Mouse (Mus musculus) heart, adult 18-20 months (tissue): ENCODE data around the gene Pnrc2. TPM values are rescaled to one million over a fixed set of nuclear protein-coding genes. Genes with fewer than 3 reads are reported as not detected.
A peak's percentile ranks its signal among the peaks of the same experiment; 100 is the strongest.

ENCODE experiments used
- DNase-seq, 2 experiments: peaks; one replicate each; pipeline ENCODE4 v3.0.0; 2021 to 2022; ENCODE audit warnings: mixed read lengths in 1 of 2
- total RNA-seq, 2 experiments: library from RNA; stranded (reverse); gene quantifications; 2 replicates each; pipeline ENCODE4 v1.2.3; 2021

The Pnrc2 gene
- total RNA-seq, 2 experiments from 2014 or later = 62.7 to 68.0 TPM

DNA sequence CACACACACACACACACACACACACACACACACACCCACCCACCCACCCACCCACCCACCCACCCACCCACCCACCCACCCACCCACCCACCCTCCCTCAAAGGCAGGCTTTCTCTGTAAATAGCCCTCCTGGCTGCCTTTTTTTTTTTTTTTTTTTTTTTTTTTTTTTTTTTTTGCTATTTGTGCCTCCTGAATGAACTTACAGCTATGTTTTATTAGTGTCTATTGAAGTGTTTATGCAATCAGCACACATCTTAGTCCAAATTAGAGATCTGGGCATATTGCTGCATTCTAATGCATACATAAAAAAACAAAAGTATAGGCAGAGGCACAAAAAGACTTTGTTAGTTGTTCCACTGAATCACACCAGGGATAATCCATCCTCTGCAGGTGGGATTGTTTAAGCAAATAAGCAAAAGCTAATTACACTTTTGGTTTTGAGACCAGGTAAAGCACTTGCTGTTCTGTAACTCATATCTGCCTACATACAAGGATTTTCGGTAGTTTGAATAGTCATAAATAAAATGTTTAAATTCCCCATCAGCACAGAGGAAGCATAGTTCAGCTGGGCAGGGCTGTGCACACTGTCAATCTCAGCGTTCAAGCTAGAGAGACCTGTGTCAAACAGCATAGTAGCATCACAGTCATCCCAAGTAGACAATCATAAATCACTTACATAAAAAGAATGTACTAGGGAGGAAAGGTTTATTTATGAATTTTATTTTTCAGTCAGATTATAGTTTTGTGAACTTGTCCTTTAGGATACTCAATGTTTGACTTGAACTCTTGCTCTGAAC, 3.2 kb downstream of the Pnrc2 start:
- DNase-seq = no peak

DNA sequence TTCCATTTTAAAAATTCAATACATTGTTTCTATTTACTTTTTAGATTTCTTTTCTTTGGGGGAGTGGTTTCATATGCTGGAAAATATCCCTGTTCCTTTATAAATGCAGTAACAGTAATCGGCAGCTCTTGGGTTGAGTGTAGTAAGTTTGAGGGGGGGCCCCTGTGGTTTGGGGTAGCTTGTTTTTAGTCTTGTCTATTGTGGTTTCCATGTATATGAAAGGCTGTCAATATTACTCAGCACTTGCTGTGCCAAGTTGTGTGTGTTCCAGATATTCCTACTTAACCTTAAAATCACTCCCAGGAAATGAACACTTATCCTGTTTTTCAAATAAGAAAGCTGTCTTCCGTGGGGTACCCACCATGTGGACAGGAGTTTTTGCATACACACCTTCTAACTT, 4.7 kb downstream of the Pnrc2 start:
- DNase-seq = no peak

DNA sequence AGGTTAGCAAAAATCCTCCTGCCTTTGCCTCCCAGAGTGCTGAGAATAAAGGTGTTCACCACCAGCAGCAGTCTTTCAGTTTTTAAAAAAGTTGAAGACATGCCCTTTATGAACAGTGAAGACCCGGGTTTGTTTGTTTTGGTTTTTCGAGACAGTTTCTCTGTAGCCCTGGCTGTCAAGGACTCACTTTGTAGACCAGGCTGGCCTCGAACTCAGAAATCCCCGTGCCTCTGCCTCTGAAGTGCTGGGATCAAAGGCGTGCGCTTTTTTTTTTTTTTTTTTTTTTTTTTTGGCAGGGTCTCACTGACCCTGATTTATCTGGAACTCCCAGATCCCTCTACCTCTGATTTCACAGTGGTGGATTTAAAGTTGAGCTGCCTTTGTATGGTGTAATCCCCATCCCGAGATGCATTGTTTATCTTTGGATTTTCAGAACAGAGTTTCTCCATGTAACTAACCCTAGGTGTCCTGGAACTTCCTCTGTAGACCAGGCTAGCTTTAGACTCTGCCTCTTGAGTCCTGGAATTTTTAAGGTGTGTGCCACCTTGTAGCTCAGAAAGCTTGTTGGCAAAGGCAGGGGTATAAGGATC, 16.0 kb downstream of the Pnrc2 start:
- no peak for DNase-seq

DNA sequence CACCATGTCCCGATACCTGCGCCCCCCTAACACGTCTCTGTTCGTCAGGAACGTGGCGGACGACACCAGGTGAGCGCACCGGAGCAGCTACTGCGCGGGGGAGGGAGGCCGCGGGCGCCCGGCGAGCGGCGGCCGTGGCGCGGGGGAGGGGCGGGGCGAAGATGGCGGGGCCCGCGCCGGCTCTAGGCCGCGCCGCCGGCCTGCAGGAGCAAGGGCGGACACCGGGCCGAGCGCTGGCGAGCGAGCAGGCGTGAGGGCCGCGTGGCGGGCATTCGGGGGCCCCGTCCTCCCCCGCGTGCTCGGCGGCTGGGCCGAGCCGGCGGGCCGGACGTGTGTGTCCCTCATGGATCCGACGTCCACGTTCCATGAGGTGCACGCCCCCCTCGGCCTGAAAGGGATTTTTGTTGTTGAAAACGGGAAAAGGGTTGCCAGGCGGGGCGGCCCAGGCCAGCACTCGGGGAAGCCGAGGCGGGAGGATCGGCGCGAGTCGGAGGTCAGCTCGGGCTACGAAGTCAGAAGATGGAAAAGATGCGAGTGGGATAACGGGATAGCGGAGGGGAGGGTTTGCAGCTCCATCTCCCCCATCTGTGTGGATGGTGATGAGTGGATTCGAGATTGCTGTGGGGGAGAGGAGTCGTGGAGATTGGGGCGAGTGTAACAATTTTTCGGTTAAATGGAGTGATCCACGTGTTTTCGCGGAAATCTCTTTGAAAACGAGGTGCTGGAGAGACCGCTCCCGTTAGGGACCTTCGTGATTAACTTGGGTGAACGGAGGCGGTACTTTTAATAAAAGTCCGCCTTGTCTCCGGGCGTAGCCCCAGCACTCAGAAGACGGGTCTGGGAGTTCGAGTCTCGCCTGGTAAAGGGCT, 17.2 kb downstream of the Pnrc2 start:
- DNase-seq = peak; percentile 72 to 76

DNA sequence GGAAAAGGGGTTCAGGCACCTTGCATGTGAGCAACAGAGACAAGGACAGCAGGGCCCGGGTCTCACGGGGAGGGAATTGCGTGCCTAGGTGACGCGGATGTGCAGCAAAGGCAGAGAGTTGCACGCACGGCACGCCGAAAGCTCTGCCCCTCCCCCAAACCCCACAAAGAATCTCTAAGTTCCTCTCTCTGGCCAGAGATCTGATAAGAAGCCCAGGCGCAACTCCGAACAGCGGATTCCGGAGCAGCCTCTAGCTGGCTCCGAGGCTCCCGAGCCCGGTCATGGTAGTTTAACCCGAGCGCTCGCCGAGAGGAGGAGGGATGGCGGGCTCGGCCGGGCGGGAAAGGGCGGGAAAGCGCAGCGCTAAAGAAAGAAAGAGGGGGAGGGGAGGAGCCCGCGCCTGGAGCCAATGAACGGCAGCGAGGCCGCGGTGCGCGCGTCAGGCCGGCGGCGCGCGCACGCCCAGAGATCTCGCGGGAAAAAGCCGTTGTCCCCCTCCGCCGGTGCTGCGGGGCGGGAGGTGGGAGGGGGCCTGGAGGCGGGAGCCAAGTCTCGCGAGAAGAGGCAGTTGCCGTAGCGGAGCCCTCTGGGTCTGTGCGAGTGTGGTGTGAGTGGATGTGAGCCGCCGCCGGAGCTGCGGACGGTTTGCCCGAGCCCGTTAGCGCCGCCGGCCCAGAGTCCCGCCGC, 18.0 kb downstream of the Pnrc2 start, which contains the start of gene Srsf10:
Gene Srsf10, plus strand, starts transcription at position 212 of the 687 bp plus-strand sequence.
- DNase-seq = peak; percentile 94 to 97

DNA sequence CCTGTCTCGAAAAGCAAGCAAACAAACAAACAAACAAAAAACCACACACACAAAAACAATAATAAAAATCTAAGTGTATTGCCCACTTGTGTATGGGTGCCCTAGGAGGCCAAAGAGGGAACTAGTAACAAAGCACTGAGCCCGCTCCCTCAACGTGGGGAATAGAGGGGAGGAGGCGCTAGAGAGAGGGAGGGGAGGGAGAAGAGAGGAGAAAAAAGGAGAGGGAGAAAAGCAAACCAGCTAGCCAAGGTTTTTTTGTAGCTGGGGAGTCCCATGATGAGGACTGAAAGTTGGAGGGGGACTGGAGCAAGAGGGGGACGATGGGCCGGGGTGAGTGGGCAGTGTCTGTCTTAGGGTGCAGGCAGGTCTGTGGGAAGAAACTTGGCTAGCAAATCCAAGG, 18.6 kb downstream of the Pnrc2 start:
- DNase-seq = peak in 1 of 2 experiments; percentile 27

DNA sequence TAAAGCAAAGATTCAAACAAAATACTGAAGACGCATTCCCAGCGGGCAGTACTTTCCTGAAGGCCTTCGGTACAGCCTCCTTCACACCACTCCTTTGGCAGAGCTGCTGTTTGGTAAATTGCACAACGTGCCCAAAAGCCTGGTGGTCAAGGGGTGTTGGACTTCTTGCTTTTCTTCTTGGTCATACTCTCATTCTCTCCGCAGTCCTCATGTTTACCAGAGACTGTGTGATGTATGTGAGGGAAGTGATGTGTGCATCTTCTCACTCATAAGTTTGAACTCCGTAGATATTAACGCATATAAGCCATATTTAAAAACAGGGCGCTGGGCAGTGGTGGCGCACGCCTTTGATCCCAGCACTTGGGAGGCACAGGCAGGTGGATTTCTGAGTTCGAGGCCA, 19.0 kb downstream of the Pnrc2 start:
- no peak for DNase-seq

DNA sequence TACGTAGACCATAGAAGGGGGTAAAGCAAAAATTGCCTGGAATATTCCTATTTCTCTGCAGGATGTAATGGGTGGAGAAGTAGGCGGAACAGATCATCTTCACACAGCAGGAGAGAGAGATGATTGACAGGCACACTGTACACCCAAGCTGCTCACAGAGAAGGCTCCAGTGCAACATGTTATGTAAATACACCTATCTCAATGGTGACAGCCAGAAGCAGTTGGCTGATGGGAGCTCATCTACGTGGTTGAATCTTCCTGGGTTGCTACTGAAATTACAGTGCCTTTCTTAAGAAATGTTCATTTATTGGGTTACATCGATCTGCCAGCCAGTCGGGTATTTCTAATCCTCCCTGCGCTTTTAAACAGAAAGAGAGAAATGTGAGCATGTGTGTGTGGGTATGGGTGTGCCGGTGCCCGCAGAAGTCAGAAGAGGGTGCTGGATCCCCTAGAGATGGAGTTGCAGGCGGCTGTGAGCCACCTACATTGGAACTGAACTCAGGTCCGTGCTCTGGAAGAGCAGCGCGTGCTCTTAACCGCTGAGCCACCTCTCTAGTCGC, 19.6 kb downstream of the Pnrc2 start:
- no peak for DNase-seq

DNA sequence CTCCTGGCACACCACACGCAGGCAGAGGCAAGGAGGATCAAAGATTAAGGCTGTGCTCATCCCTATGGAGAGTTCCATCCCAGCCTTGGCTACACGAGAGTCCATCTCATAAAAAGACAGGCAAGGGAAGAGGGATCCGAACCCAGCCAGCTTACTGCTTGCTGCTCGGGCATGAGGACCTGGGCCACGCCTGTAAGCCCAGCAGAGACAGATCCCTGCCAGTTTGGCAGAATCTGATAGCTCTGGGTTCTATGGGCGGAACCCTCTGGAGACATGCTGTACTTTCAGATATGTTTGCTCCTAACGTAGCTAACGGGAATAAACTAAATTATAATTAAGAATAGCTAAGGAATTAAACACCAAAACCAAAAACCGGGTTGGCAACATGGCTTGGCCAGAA, 21.7 kb downstream of the Pnrc2 start:
- no peak for DNase-seq

DNA sequence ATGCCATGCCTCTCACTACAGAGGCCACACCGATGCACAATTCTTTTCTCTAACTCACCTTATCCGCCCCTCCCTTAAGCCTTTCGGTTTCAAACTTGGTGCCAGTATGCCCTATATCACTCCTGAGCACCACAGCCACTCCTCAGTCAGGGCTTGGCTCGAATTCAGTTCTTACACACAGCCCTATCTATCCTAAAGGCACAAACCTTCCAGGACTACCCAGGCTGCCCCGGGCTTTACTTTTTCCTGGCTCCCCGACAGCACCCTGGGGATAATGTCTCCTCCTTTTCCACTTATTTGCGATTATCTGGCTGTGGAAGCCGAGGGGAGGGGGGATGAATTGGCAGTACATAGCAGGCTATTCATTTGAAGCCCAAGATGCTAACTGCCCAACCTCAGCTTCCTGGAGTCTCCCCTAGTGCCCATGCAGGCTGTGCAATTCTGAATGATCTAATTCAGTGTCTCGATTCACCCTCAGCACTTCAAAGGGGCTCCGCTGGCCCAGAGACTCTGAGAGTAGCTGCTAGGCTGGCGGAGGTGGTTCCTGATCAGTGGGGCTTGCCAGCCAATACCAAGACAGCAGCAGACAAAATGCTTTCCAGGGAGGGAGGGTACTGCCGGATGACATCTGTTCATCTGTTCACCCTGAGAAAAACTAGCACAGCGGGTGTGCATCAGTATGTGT, 23.1 kb downstream of the Pnrc2 start:
- no peak for DNase-seq

DNA sequence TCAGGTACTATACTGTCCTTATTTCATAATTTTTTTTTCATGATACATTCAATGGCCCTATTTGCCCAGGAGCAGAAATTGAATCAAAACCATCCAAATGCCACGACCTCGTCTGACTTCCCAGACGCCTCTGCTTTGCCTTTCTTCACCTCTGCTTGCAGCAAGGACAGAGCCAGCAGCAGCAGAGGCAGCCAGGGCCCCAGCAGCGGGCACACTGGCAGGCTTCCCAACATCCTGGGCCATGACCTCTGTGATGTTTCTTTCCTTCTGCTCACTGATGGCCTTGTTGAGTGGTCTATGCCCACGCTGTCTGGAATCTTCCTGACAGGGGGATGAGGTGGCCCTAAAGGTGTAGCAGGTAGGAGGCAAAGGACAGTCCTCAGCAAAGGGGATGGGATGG, 26.1 kb downstream of the Pnrc2 start:
- DNase-seq = peak in 1 of 2 experiments; percentile 49

DNA sequence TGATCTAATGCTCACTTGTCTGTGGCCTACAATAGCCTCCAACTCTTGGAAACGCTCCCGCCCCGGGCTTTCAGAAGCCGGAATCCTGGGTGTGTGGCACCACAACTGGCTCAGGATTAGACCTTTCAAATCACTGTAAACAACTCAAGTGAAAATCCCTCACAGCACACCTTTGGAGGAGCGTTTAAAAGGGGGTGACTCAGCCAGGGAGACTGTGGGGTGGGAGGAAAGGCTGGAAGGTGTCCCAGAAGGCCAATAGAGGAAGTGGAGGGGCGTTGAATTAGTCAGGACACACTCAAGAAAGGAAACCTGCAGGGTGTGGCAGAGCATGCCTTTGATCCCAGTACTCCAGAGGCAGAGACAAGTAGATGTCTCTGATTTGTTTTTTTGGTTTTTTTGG, 29.2 kb downstream of the Pnrc2 start:
- DNase-seq = no peak

DNA sequence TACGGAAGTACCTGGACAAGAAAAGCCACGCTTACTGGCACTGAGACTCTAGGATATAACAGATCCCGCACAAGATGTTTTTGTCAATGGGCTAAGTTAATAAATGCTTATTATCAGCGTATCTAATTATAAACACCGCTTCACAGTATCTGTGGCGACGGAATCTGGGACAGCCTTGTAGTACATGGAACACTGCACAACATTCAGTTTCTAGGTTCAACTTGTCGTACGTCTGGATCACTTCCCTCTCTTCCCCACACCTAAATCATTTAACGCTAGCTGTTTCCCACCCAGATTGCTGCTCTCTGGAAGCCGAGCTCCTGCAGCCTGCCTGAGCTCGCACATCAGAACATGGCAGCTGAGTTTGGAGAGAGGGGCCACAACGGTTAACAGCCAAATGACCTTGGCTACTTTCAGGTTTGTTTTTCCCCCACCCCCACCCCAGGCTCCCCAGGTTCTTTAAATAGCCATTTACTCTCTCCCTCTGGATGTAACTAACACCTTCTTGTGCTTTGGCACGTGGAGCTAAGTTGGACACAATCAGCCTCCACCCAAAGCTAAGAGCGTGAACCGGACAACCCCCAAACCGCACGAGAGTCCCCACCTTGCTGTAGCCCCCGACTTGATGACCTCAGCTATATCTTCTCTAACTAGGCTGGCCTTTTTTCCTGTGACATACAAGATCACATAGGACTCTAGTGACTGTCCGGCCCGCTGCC, 34.2 kb downstream of the Pnrc2 start:
- DNase-seq = peak; percentile 58 to 59

DNA sequence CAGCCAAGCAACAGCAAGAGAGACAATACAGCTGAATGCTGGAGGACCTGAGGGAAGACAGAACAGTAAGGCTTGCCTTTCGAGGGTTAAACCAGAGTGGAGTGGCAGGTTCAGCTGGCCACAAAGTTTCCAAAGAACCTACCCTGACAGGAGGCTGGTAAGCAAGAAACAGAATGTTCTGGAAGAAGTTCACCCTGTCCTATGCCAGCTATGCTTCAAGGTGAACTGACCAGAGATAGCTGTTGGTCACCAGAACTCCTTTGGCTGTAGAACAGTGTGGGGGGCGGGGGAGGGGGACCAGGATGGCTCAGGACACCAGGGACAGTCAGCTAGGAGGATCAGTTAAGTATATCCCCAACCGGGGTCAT, 34.7 kb downstream of the Pnrc2 start:
- DNase-seq = peak; percentile 51 to 56

DNA sequence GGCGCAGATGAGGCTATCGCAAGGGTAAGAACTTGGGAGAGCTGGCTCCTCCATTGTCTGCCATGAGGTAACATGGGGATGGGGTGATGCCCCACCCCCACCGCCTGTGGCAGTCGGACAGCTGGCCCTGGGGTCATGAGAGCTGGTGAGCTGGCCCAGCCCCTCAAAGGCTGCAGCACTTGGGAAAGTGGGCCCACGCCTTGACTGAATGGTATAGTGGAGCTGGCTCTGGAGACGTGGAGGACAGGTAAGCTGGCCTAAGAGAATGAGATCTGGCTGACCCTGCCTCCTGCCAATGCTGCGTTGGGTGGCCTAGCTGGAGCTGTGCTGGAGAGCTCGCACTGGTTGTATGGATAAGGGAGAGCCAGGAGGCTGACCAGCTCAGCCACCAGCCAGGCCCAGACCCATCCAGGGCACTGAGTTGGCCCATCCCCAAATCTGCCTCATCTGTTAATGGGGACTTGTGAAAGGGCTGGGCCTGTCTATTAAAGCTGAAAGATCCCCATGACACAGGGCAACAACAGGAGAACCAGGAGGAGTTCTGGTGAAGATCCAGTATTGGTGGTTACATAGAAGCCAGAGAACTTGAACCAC, 39.4 kb downstream of the Pnrc2 start:
- DNase-seq = no peak

DNA sequence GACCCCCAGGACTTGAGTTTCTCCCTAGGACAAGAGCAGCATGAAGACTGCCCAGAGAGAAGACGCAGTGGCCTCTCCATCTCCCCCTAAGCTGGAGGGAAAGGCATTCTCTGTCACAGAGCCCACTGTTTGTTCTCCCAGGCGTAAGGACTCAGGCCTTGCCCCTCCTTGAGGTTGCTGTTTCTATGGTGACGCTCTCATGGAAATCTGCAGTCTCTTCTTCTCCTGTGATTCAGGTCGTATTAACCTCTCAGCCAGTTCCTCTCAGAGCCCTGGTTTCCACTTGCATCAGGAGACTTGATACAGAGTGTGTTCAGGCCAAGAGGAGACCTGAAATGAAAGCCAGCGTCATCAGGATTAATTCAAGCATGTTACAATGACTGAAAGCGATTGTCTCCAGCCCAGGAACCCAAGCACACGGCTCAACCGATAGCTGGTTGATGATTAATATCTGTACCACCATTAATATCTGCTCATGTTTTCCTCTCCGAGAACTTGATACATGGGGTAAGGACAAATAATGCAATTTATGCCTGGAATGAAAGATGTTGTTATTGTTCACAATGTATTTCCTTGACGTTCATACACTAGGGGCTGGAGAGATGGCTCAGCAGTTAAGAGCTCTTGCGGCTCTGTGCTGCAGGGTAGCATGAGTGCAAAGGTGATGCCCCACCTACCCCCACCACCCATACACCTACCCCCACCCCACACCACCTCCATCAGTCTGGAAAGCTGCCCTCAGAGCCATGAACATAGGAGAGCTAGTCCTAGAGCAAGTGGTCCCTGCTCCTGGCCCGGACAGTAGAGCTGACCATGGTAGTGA, 40.1 kb downstream of the Pnrc2 start:
- no peak for DNase-seq

DNA sequence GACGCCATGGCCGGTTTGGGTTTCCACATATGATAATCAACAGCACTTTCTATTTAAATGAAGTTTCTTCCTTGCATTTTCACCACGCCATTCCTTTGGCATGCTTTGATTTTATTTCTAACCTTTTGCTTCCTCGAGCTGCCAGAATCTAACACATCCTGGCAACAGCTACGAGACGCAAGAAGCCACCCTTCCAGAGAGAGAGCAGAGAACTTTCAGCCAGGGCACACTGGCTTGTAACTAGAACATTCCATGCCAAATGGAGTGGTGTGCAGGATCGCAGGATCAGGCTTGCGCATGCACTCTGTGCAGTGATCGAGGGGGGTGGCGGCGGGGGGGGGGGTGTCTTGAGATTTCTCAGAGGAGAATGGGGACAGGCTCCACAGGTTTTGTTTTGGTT, 41.6 kb downstream of the Pnrc2 start:
- peak; percentile 55 to 77 for DNase-seq

DNA sequence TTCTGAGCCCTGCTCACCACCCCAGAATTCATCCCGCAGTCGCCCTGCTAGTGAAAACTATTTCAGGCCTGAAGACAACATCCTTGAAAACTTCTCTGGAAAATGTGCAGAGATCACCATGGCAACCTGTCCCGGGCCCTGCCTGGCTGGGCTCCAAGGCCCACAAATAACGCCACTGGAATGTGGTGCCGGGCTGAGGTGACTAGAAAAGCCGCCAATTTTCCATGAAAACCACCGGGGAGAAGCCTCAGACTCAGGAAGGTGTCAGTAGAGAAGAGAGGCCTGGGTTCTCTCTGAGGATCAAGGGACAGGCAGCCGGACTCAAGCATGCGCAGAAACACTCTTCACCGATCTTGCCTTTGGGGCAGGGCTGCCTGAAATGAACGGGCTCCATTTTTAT, 45.2 kb downstream of the Pnrc2 start:
- peak; percentile 84 to 87 for DNase-seq

DNA sequence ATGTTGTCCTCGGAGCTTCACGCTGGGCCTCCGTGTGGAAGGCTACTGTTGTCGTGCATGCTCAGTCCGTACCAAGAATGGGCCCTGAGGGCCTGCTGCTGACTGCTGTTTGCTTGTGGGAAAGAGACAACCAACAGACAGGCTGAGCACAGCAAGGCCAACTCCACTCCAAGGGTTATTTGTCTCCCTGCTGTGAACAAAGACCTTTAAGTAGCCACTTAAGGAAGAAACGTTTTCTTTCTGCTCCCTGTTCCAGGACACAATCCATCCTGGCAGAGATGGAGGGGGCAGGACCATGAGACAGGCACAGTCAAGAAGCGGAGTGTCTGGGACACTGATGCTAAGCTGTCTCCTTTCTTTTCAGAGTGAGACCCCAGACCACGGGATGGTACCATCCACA, 49.4 kb downstream of the Pnrc2 start:
- no peak for DNase-seq
